Mouse (Mus musculus): Measurements from ENCODE around the gene Spink4. TPM values are rescaled to one million over a fixed set of nuclear protein-coding genes. Genes with fewer than 3 reads are reported as not detected.

The Spink4 gene
- polyA plus RNA-seq (2014; fragmentation: Illumina TruSeq; extraction: RNeasy Lipid Tissue Mini Kit (QIAGEN cat#74804); ENCODE audit: low read depth, low replicate concordance): not detected

GRCm38 (mm10) chr4:40919785-40920184 is at the start of gene Spink4:
TSS of gene Spink4 (plus strand) at chr4:40920052.

GRCm38 (mm10) chr4:40948160-40948708 is 28.4 kb downstream of the Spink4 start, which contains the start of the genes Bag1 and Chmp5:
TSS of gene Bag1 (minus strand) at chr4:40948294.
TSS of gene Chmp5 (plus strand) at chr4:40948407.

DNA sequence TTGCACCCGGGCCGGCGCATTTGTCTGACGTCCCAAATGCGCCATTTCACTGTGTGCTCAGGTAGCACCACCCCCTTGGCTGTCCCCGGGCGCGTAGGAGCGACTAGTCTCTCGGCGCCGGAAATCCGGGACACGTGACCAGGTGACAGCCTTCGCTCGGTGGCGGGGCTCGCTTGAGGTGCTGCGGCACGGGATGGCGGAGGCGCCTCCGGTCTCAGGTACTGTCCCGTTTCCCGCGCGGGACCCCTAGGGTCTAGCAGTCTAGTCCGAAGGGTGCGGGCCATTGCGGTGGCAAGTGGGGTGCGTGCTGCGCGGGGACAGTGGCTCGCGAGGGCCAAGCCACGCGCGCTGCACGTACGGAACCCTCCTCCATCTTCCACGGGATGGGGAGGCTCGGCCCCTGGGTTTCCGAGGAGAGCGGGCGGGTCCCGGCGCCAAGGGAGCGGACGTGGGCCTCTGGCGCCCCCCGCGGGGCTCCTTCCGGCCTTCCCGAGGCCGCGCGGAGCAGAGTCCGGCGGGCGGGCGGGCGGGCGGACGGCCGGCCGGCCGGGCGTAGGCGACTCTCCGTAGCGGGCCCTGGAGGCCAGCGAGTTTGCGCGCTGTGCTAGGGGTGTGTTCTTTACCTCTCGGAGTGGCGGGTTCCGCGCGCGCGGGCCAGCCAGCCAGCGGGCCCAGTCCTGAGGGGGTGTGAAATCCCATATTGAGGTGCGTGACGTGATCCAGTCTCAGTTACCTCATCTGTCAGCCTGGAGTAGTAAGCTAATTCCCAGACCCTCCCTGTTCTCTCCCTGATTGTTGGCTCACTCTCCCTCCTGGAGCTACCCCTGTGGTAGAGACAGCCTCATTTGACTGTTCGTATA is 51.2 kb downstream of the Spink4 start, which contains the start of gene Nfx1:
Gene Nfx1, plus strand, starts transcription at position 65 of the 860 bp plus-strand sequence.

Other genes starting within 250 kb of the Spink4 start
- gene Aptx, start 216.9 kb upstream of the Spink4 start, polyA plus RNA-seq (2014; fragmentation: Illumina TruSeq; extraction: RNeasy Lipid Tissue Mini Kit (QIAGEN cat#74804); ENCODE audit: low read depth, low replicate concordance): 5.4 TPM
- gene Dnaja1, start 197.9 kb upstream of the Spink4 start, polyA plus RNA-seq (2014; fragmentation: Illumina TruSeq; extraction: RNeasy Lipid Tissue Mini Kit (QIAGEN cat#74804); ENCODE audit: low read depth, low replicate concordance): 639 TPM
- gene Smu1, start 162.1 kb upstream of the Spink4 start, polyA plus RNA-seq (2014; fragmentation: Illumina TruSeq; extraction: RNeasy Lipid Tissue Mini Kit (QIAGEN cat#74804); ENCODE audit: low read depth, low replicate concordance): 72.9 TPM
- 23.9 TPM for gene B4galt1, start 66.0 kb upstream of the Spink4 start, polyA plus RNA-seq (2014; fragmentation: Illumina TruSeq; extraction: RNeasy Lipid Tissue Mini Kit (QIAGEN cat#74804); ENCODE audit: low read depth, low replicate concordance)
- 180 TPM for gene Bag1, start 28.2 kb downstream of the Spink4 start, polyA plus RNA-seq (2014; fragmentation: Illumina TruSeq; extraction: RNeasy Lipid Tissue Mini Kit (QIAGEN cat#74804); ENCODE audit: low read depth, low replicate concordance)
- 112 TPM for gene Chmp5, start 28.4 kb downstream of the Spink4 start, polyA plus RNA-seq (2014; fragmentation: Illumina TruSeq; extraction: RNeasy Lipid Tissue Mini Kit (QIAGEN cat#74804); ENCODE audit: low read depth, low replicate concordance)
- 31.2 TPM for gene Nfx1, start 50.9 kb downstream of the Spink4 start, polyA plus RNA-seq (2014; fragmentation: Illumina TruSeq; extraction: RNeasy Lipid Tissue Mini Kit (QIAGEN cat#74804); ENCODE audit: low read depth, low replicate concordance)
- gene Aqp7, start 128.1 kb downstream of the Spink4 start, polyA plus RNA-seq (2014; fragmentation: Illumina TruSeq; extraction: RNeasy Lipid Tissue Mini Kit (QIAGEN cat#74804); ENCODE audit: low read depth, low replicate concordance): not detected
- not detected for gene Aqp3, start 178.1 kb downstream of the Spink4 start, polyA plus RNA-seq (2014; fragmentation: Illumina TruSeq; extraction: RNeasy Lipid Tissue Mini Kit (QIAGEN cat#74804); ENCODE audit: low read depth, low replicate concordance)
- 0.74 TPM for gene Nol6, start 204.4 kb downstream of the Spink4 start, polyA plus RNA-seq (2014; fragmentation: Illumina TruSeq; extraction: RNeasy Lipid Tissue Mini Kit (QIAGEN cat#74804); ENCODE audit: low read depth, low replicate concordance)
- gene Ube2r2, start 215.7 kb downstream of the Spink4 start, polyA plus RNA-seq (2014; fragmentation: Illumina TruSeq; extraction: RNeasy Lipid Tissue Mini Kit (QIAGEN cat#74804); ENCODE audit: low read depth, low replicate concordance): 171 TPM